Comparison of ENCODE assay signal across 29 mouse cellular contexts in the genomic region with DNA sequence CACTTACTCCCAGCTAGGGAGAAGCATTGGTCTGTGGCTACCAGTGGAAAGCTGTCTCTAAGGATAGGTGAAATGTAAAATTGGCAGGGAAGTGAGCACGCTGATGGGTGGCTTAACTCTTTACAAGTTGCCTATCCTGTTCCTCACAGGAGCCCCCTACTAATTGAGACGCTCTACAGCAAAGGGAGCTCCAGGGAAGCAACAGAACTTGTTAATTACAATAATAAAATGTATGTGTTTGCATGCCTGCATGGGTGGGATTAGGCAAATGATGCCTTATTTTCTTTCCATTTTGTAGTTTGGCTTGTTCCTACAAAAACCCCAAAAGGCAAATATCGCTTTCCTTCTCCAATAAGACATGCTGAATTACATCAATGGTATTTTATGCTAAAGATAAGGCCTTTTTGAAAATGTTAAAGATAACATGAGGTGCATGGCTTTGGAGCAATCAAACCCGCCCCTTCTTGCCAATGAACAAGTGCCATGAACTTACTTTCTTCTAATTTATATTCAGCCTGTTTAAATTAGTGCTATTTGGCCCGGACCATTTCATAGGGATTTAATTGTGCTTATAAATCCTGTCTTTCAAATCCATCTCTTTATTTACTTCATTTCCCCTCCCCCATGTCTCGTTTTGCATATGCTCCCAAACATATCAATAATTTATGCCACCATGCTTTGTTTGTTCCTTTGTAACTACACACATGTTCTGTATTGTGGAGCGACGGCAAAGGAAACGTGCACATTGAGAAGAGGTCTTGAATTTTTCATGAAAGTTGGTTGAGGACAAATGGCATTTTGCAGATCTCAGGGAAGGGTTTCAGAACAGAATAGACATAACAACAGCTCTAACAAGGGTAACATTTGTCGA. TPM values are rescaled to one million over a fixed set of nuclear protein-coding genes. Genes with fewer than 3 reads are reported as not detected.
DNase-seq lines count a peak whose midpoint lies in the region; ATAC-seq and TF ChIP-seq lines count a peak whose summit lies in the region.
"Had no signal": no experiment of that assay in that cellular context is flagged by ENCODE, and none has a peak within 500 bp of the region (broad histone marks: within the 10 kb centered on the region; RNA-seq: fewer than 3 reads in every experiment).

No protein-coding gene starts in this region.

- peak; percentile 19 for DNase-seq in hindbrain, embryonic 11.5 days (ENCODE audit: low spot score)
- peak; percentile 36 for DNase-seq in forebrain, postnatal 0 days
- no peak for DNase-seq in ovary, postnatal 36 days (ENCODE audit: low spot score)
- no peak for DNase-seq in adrenal gland, postnatal 25 days
- DNase-seq: adrenal gland, adult 8-10 months; cerebellum, adult 11-12 months; cerebellum, adult 9-11 months; gastrocnemius, postnatal 14 days; kidney, adult 9 months; kidney, postnatal 10 days; right cerebral cortex, postnatal 4 days; thymus, adult 18-20 months; thymus, postnatal 25 days had no signal

- no peaks in the 10 kb centered on the region for H3K4me1 ChIP-seq in hindbrain, embryonic 11.5 days (replicated peaks; ENCODE audit: control insufficient read depth, insufficient read depth, low read length)
- no peaks in the 10 kb centered on the region; the same call in 1 of the 2 replicates for H3K4me1 ChIP-seq in hindbrain, embryonic 13.5 days (replicated peaks)
- H3K4me1 ChIP-seq in neural tube, embryonic 14.5 days (ENCODE audit: control insufficient read depth, insufficient read depth, low read length) = peaks cover 4% of the 10 kb centered on the region; the same call in 1 of the 2 replicates
- H3K4me1 ChIP-seq in neural tube, embryonic 15.5 days = peaks cover 6% of the 10 kb centered on the region
- H3K4me1 ChIP-seq in forebrain, postnatal 0 days (ENCODE audit: insufficient read depth) = peaks cover 6% of the 10 kb centered on the region; the same call in 1 of the 2 replicates
- H3K4me1 ChIP-seq: heart, embryonic 15.5 days; limb, embryonic 13.5 days; lung, embryonic 15.5 days had no signal

- no peaks in the 10 kb centered on the region for H3K36me3 ChIP-seq in hindbrain, embryonic 11.5 days (ENCODE audit: control insufficient read depth, insufficient read depth, low read length)
- H3K36me3 ChIP-seq in hindbrain, embryonic 13.5 days = no peaks in the 10 kb centered on the region
- H3K36me3 ChIP-seq in neural tube, embryonic 14.5 days (ENCODE audit: control insufficient read depth, insufficient read depth, low read length) = no peaks in the 10 kb centered on the region
- no peaks in the 10 kb centered on the region for H3K36me3 ChIP-seq in neural tube, embryonic 15.5 days
- H3K36me3 ChIP-seq in forebrain, postnatal 0 days (ENCODE audit: insufficient read depth) = no peaks in the 10 kb centered on the region
- H3K36me3 ChIP-seq: embryonic facial prominence, embryonic 13.5 days; G1E; heart, embryonic 15.5 days; hindbrain, embryonic 12.5 days; limb, embryonic 13.5 days; lung, embryonic 15.5 days; midbrain, embryonic 10.5 days; neural tube, embryonic 13.5 days had no signal

- H3K27ac ChIP-seq in hindbrain, embryonic 11.5 days (ENCODE audit: low read depth, low read length) = no peak overlapping the region
- no peak overlapping the region for H3K27ac ChIP-seq in hindbrain, embryonic 13.5 days
- no peak overlapping the region for H3K27ac ChIP-seq in neural tube, embryonic 14.5 days (ENCODE audit: low read depth, low read length)
- no peak overlapping the region for H3K27ac ChIP-seq in neural tube, embryonic 15.5 days (replicated peaks)
- H3K27ac ChIP-seq in forebrain, postnatal 0 days (ENCODE audit: low read depth, low read length) = no peak overlapping the region
- H3K27ac ChIP-seq: embryonic facial prominence, embryonic 13.5 days; heart, embryonic 15.5 days; hindbrain, embryonic 12.5 days; limb, embryonic 13.5 days; lung, embryonic 15.5 days; midbrain, embryonic 10.5 days; neural tube, embryonic 13.5 days; stomach, postnatal 0 days had no signal

- ATAC-seq in hindbrain, embryonic 11.5 days (ENCODE audit: low FRiP score) = peak; percentile 38; the same call in 1 of the 2 replicates
- ATAC-seq in hindbrain, embryonic 13.5 days (ENCODE audit: low FRiP score) = no peak
- peak; percentile 41; the same call in 1 of the 2 replicates for ATAC-seq in neural tube, embryonic 14.5 days (ENCODE audit: low read depth)
- ATAC-seq in neural tube, embryonic 15.5 days (ENCODE audit: low FRiP score) = no peak
- ATAC-seq in forebrain, postnatal 0 days = peak; percentile 32; the same call in 1 of the 2 replicates
- ATAC-seq: intestine, postnatal 0 days had no signal

- H3K9ac ChIP-seq in hindbrain, embryonic 11.5 days (ENCODE audit: low read depth, low read length) = no peak overlapping the region
- no peak overlapping the region for H3K9ac ChIP-seq in hindbrain, embryonic 13.5 days
- no peak overlapping the region for H3K9ac ChIP-seq in neural tube, embryonic 14.5 days (replicated peaks; ENCODE audit: low read depth, low read length)
- no peak overlapping the region for H3K9ac ChIP-seq in neural tube, embryonic 15.5 days (replicated peaks)
- H3K9ac ChIP-seq in forebrain, postnatal 0 days = no peak overlapping the region
- H3K9ac ChIP-seq: embryonic facial prominence, embryonic 13.5 days; heart, embryonic 15.5 days; hindbrain, embryonic 12.5 days; limb, embryonic 13.5 days; lung, embryonic 15.5 days; neural tube, embryonic 13.5 days had no signal

- no peak overlapping the region for H3K4me2 ChIP-seq in hindbrain, embryonic 11.5 days (replicated peaks; ENCODE audit: low read depth, low read length)
- H3K4me2 ChIP-seq in hindbrain, embryonic 13.5 days = no peak overlapping the region
- no peak overlapping the region for H3K4me2 ChIP-seq in neural tube, embryonic 14.5 days (ENCODE audit: low read depth, low read length)
- H3K4me2 ChIP-seq in neural tube, embryonic 15.5 days = no peak overlapping the region
- H3K4me2 ChIP-seq in forebrain, postnatal 0 days (ENCODE audit: low read depth) = no peak overlapping the region
- H3K4me2 ChIP-seq: embryonic facial prominence, embryonic 13.5 days; heart, embryonic 15.5 days; hindbrain, embryonic 12.5 days; limb, embryonic 13.5 days; liver, embryonic 11.5 days; lung, embryonic 15.5 days; neural tube, embryonic 13.5 days had no signal

- H3K4me3 ChIP-seq in hindbrain, embryonic 11.5 days (ENCODE audit: low read depth, low read length) = no peak overlapping the region
- H3K4me3 ChIP-seq in hindbrain, embryonic 13.5 days = no peak overlapping the region
- no peak overlapping the region for H3K4me3 ChIP-seq in neural tube, embryonic 14.5 days (ENCODE audit: low read depth, low read length)
- no peak overlapping the region for H3K4me3 ChIP-seq in neural tube, embryonic 15.5 days (replicated peaks)
- H3K4me3 ChIP-seq in forebrain, postnatal 0 days (ENCODE audit: low read depth, low read length) = no peak overlapping the region
- H3K4me3 ChIP-seq: embryonic facial prominence, embryonic 13.5 days; heart, embryonic 15.5 days; hindbrain, embryonic 12.5 days; limb, embryonic 13.5 days; lung, embryonic 15.5 days; midbrain, embryonic 10.5 days; neural tube, embryonic 13.5 days had no signal

- H3K9me3 ChIP-seq in hindbrain, embryonic 11.5 days (ENCODE audit: control insufficient read depth, low read length) = no peaks in the 10 kb centered on the region
- H3K9me3 ChIP-seq in hindbrain, embryonic 13.5 days = no peaks in the 10 kb centered on the region
- H3K9me3 ChIP-seq in neural tube, embryonic 14.5 days (ENCODE audit: control insufficient read depth, low read length) = no peaks in the 10 kb centered on the region
- no peaks in the 10 kb centered on the region for H3K9me3 ChIP-seq in neural tube, embryonic 15.5 days (replicated peaks)
- H3K9me3 ChIP-seq in forebrain, postnatal 0 days (ENCODE audit: low read length) = no peaks in the 10 kb centered on the region
- H3K9me3 ChIP-seq: embryonic facial prominence, embryonic 13.5 days; heart, embryonic 15.5 days; hindbrain, embryonic 12.5 days; limb, embryonic 13.5 days; lung, embryonic 15.5 days; midbrain, embryonic 10.5 days; neural tube, embryonic 13.5 days had no signal

- H3K27me3 ChIP-seq in hindbrain, embryonic 11.5 days (ENCODE audit: control insufficient read depth, insufficient read depth, low read length) = no peaks in the 10 kb centered on the region
- H3K27me3 ChIP-seq in hindbrain, embryonic 13.5 days = 0 out of 2 replicates have a peak, but pooled peaks cover 4% of the 10 kb centered on the region
- H3K27me3 ChIP-seq in neural tube, embryonic 14.5 days (ENCODE audit: control insufficient read depth, insufficient read depth, low read length) = no peaks in the 10 kb centered on the region
- H3K27me3 ChIP-seq in neural tube, embryonic 15.5 days (replicated peaks) = no peaks in the 10 kb centered on the region; the same call in 1 of the 2 replicates
- H3K27me3 ChIP-seq in forebrain, postnatal 0 days (ENCODE audit: insufficient read depth, low read length) = no peaks in the 10 kb centered on the region; the same call in 1 of the 2 replicates
- H3K27me3 ChIP-seq: embryonic facial prominence, embryonic 13.5 days; heart, embryonic 15.5 days; hindbrain, embryonic 12.5 days; lung, embryonic 15.5 days had no signal

- TF ChIP-seq CTCF in forebrain, postnatal 0 days (IDR thresholded peaks at IDR 0.05; ENCODE audit: low read depth) = no peak

- 56% methylated on average over 10 of the region's 10 CpGs for WGBS in hindbrain, embryonic 11.5 days
- 37% methylated on average over 10 of the region's 10 CpGs for WGBS in hindbrain, embryonic 13.5 days
- 28% methylated on average over 10 of the region's 10 CpGs for WGBS in neural tube, embryonic 14.5 days
- 29% methylated on average over 10 of the region's 10 CpGs for WGBS in neural tube, embryonic 15.5 days
- whole genome bisulfite sequencing in forebrain, postnatal 0 days = 28% methylated on average over 10 of the region's 10 CpGs

RNA-seq across cellular contexts. Expression of gene Pdzrn3, which starts 44.6 kb away (rescaled TPM):
- 20.5 and 23.9 TPM in 2 replicates for polyA plus RNA-seq in hindbrain, embryonic 11.5 days (2014; fragmentation: Nextera tagmentation; extraction: Ambion mirVana)
- polyA plus RNA-seq in hindbrain, embryonic 13.5 days (2015; fragmentation: Nextera tagmentation; extraction: Ambion mirVana) = 27.5 and 28.8 TPM in 2 replicates
- polyA plus RNA-seq in neural tube, embryonic 14.5 days (2014; fragmentation: Nextera tagmentation; extraction: Ambion mirVana) = 28.4 and 30.0 TPM in 2 replicates
- 22.9 and 24.6 TPM in 2 replicates for polyA plus RNA-seq in neural tube, embryonic 15.5 days (2015; fragmentation: Nextera tagmentation; extraction: Ambion mirVana)
- 29.1 and 29.6 TPM in 2 replicates for total RNA-seq in forebrain, postnatal 0 days (2014; rRNA removed)
- 8.3 and 10.7 TPM in 2 replicates for polyA plus RNA-seq in forebrain, postnatal 0 days (2015; fragmentation: Nextera tagmentation; extraction: Ambion mirVana)
- total RNA-seq in adrenal gland, postnatal 25 days (2021) = 16.6 and 22.2 TPM in 2 replicates
- total RNA-seq: common myeloid progenitor, adult 5-6 weeks; granulocyte monocyte progenitor cell, adult 5-6 weeks had no signal
- polyA plus RNA-seq: G1E had no signal

Comparison
In these comparisons a context has a peak if more than half of its experiments do, and no peak if none do; other contexts are left out.
1. ATAC-seq: peak in hindbrain, embryonic 11.5 days (single experiment), neural tube, embryonic 14.5 days (single experiment) and forebrain, postnatal 0 days (single experiment); none in hindbrain, embryonic 13.5 days (single experiment) and neural tube, embryonic 15.5 days (single experiment).
2. DNase-seq: peak in hindbrain, embryonic 11.5 days (single experiment) and forebrain, postnatal 0 days (single experiment); none in ovary, postnatal 36 days (single experiment) and adrenal gland, postnatal 25 days (single experiment).